Mouse (Mus musculus): ENCODE measurements around the gene Tchhl1. TPM values are rescaled to one million over a fixed set of nuclear protein-coding genes. Genes with fewer than 3 reads are reported as not detected.
"Not testable (repeated sequence)": the region's sequence is repeated elsewhere in the genome, so short reads cannot be mapped to it uniquely, and the experiment has no call there.

Tchhl1 gene
- polyA plus RNA-seq, 1 experiment from 2014 or later: not detected

DNA sequence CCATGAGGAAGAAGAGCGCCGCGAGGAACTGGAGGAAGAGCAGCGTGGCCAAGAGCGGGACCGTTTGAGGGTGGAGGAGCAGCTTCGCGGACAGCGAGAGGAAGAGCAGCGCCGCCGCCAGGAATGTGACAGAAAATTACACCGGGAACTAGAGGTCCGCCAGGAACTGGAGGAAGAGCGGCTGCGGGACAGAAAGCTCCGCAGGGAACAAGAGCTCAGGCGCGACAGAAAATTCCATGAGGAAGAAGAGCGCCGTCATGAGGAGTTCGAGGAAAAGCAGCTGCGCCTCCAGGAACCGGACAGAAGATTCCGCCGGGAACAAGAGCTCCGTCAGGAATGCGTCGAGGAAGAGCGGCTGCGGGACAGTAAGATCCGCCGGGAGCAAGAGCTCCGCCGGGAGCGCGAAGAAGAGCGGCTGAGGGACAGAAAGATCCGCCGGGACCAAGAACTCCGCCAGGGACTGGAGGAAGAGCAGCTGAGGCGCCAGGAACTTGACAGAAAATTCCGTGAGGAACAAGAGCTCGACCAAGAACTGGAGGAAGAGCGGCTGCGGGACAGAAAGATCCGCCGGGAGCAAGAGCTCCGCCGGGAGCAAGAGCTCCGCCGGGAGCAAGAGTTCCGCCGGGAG lies 22.3 kb upstream of the Tchhl1 start:
- no peaks in the 10 kb centered on the region for H3K36me3 ChIP-seq (ENCODE audit: insufficient read depth)
- no peaks in the 10 kb centered on the region; the same call in none of the 2 replicates for H3K4me1 ChIP-seq (ENCODE audit: insufficient read depth)
- TF ChIP-seq CTCF (IDR thresholded peaks at IDR 0.05; ENCODE audit: low read depth): peak; percentile 23
- H3K27me3 ChIP-seq (ENCODE audit: insufficient read depth, low read length): peaks cover 31% of the 10 kb centered on the region
- peak overlapping the region; percentile 49 for H3K4me3 ChIP-seq (ENCODE audit: low read depth, low read length)
- no peak for ATAC-seq (ENCODE audit: insufficient read depth)
- no peaks in the 10 kb centered on the region for H3K9me3 ChIP-seq (ENCODE audit: low read depth, low read length)
- peak; percentile 75 for DNase-seq
- no peak overlapping the region for H3K27ac ChIP-seq (ENCODE audit: low read depth)
- peak overlapping the region; percentile 46 for H3K9ac ChIP-seq
- H3K4me2 ChIP-seq: peak overlapping the region; percentile 87
- under 1% methylated on average over 54 of the region's 54 CpGs for WGBS

DNA sequence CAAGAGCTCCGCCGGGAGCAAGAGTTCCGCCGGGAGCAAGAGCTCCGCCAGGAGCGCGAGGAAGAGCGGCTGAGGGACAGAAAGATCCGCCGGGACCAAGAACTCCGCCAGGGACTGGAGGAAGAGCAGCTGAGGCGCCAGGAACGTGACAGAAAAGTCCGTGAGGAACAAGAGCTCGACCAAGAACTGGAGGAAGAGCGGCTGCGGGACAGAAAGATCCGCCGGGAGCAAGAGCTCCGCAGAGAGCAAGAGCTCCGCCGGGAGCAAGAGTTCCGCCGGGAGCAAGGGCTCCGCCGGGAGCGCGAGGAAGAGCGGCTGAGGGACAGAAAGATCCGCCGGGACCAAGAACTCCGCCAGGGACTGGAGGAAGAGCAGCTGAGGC lies 21.8 kb upstream of the Tchhl1 start:
- H3K4me1 ChIP-seq (ENCODE audit: insufficient read depth); H3K36me3 ChIP-seq (ENCODE audit: insufficient read depth); H3K9me3 ChIP-seq (ENCODE audit: low read depth, low read length); ATAC-seq (ENCODE audit: insufficient read depth): not testable (repeated sequence)
- Histone ChIP-seq H3K4me2 (peak overlapping the region; percentile 87), H3K27ac (ENCODE audit: low read depth) (0 out of 2 replicates have a peak overlapping the region, but pooled peaks have one; percentile 24), H3K27me3 (ENCODE audit: insufficient read depth, low read length) (peaks cover 31% of the 10 kb centered on the region), H3K9ac (peak overlapping the region; percentile 38), H3K4me3 (ENCODE audit: low read depth, low read length) (peak overlapping the region; percentile 49)
- under 1% methylated on average over 32 of the region's 32 CpGs for WGBS
- peak; percentile 61 for DNase-seq

DNA sequence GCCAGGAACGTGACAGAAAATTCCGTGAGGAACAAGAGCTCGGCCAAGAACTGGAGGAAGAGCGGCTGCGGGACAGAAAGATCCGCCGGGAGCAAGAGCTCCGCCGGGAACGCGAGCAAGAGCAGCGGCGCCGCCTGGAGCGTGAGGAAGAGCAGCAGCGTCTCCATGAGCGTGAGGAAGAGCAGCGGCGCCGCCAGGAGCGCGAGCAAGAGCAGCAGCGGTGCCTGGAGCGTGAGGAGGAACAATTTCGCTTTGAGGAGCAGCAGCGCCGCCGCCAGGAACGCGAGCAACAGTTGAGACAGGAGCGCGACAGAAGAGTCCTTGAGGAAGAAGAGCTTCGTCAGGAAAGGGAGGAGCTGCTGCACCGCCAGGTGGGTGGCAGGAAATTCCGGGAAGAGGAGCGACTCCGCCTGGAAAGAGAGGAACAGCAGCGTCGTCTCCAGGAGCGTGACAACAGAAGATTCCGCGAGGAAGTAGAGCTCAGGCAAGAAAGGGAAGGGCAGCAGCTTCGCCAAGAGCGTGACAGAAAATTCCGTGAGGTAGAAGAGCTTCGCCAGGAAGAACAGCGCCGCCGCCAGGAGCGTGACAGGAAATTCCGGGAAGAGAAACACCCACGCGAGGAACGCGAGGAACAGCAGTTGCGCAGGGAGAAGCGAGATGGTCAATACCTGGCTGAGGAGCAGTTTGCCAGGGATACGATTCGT lies 21.3 kb upstream of the Tchhl1 start:
- peak; percentile 59 for ATAC-seq (ENCODE audit: insufficient read depth)
- peak; percentile 48 for TF ChIP-seq CTCF (IDR thresholded peaks at IDR 0.05; ENCODE audit: low read depth)

DNA sequence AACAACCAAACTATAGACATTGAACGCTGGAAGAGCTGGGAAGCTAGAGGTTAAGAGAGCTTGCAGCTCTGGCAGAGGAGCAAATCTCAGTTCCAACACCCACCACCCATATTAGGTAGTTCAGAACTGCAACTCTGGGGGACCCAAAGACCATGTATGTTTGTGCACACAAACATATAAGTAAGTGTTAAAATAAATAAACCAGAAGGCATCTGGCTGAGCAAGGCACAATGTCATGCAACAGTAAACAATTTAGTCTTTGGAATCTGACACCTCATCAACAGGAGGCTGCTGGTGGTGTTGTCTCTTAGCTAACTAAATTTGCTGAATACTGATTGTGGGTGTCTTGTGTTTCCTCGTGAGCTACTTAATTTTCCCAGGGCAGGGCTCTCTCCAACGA lies 2.0 kb upstream of the Tchhl1 start:
- TF ChIP-seq CTCF (IDR thresholded peaks at IDR 0.05; ENCODE audit: low read depth): no peak
- H3K36me3 ChIP-seq (ENCODE audit: insufficient read depth): no peaks in the 10 kb centered on the region
- H3K9ac ChIP-seq: no peak overlapping the region
- H3K27me3 ChIP-seq (ENCODE audit: insufficient read depth, low read length): no peaks in the 10 kb centered on the region
- no peak overlapping the region for H3K27ac ChIP-seq (ENCODE audit: low read depth)
- H3K4me2 ChIP-seq: no peak overlapping the region
- ATAC-seq (ENCODE audit: insufficient read depth): peak; percentile 87
- H3K4me1 ChIP-seq (ENCODE audit: insufficient read depth): no peaks in the 10 kb centered on the region
- H3K4me3 ChIP-seq (ENCODE audit: low read depth, low read length): no peak overlapping the region
- no peaks in the 10 kb centered on the region for H3K9me3 ChIP-seq (ENCODE audit: low read depth, low read length)
- peak; percentile 73 for DNase-seq
- 43% methylated on average over 3 of the region's 3 CpGs for WGBS

More for the DNA sequence above, 21.3 kb upstream of the Tchhl1 start:
- no peaks in the 10 kb centered on the region for H3K9me3 ChIP-seq (ENCODE audit: low read depth, low read length)
- H3K4me2 ChIP-seq: peak overlapping the region; percentile 87
- no peaks in the 10 kb centered on the region; the same call in none of the 2 replicates for H3K4me1 ChIP-seq (ENCODE audit: insufficient read depth)
- WGBS: under 1% methylated on average over 59 of the region's 59 CpGs
- peak overlapping the region; percentile 38 for H3K9ac ChIP-seq
- DNase-seq: peak; percentile 85
- H3K27ac ChIP-seq (ENCODE audit: low read depth): 0 out of 2 replicates have a peak overlapping the region, but pooled peaks have one; percentile 24
- H3K4me3 ChIP-seq (ENCODE audit: low read depth, low read length): peak overlapping the region; percentile 49
- H3K36me3 ChIP-seq (ENCODE audit: insufficient read depth): no peaks in the 10 kb centered on the region
- H3K27me3 ChIP-seq (ENCODE audit: insufficient read depth, low read length): peaks cover 29% of the 10 kb centered on the region

DNA sequence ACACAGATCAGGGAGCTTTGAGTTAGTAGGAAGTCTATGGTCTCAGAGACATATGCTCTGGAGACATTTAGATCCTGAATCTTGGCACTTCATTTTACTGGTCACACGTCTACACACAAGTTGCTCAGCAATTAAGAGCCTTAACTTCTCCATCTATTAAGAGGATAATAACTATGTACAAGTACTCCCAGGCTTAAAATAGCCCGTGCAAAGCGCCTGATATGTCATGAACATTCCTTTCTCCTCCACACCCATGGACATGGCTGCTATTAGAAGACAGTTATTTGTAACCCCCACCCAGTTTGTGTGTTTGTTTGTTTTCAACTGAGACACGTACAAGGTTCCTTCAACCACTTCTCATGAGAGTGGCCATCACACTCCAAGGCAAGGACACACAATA lies 1.4 kb upstream of the Tchhl1 start:
- Histone ChIP-seq H3K36me3 (ENCODE audit: insufficient read depth) (no peaks in the 10 kb centered on the region), H3K9me3 (ENCODE audit: low read depth, low read length) (no peaks in the 10 kb centered on the region), H3K4me1 (ENCODE audit: insufficient read depth) (no peaks in the 10 kb centered on the region), H3K4me2 (no peak overlapping the region), H3K9ac (no peak overlapping the region), H3K27me3 (ENCODE audit: insufficient read depth, low read length) (no peaks in the 10 kb centered on the region), H3K4me3 (ENCODE audit: low read depth, low read length) (no peak overlapping the region), H3K27ac (ENCODE audit: low read depth) (no peak overlapping the region)
- DNase-seq: no peak
- TF ChIP-seq CTCF (IDR thresholded peaks at IDR 0.05; ENCODE audit: low read depth): no peak
- peak; percentile 35; the same call in 1 of the 2 replicates for ATAC-seq (ENCODE audit: insufficient read depth)
- WGBS: 65% methylated on average over 4 of the region's 4 CpGs

DNA sequence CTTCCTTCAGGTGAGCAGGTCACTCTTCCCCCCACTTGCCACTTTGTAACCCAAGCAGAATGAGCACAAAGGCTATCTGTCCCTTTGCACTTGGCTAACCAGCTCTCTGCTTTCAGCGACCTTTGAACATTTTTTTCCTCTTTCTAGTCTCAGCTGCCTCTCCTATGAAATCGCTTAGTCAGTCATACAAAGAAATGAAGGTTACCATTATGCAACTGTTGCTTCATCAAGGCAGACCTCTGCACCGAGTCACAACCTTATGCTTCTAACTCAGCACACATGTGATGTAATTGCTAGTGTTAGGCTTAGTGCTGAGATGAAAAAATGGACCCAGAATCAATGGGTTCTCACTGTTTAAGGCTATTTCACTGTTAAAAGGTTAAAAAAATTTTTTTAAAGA lies 1.1 kb downstream of the Tchhl1 start:
- H3K9me3 ChIP-seq (ENCODE audit: low read depth, low read length): no peaks in the 10 kb centered on the region
- no peak overlapping the region for H3K4me3 ChIP-seq (ENCODE audit: low read depth, low read length)
- no peak for ATAC-seq (ENCODE audit: insufficient read depth)
- no peak for TF ChIP-seq CTCF (IDR thresholded peaks at IDR 0.05; ENCODE audit: low read depth)
- no peaks in the 10 kb centered on the region for H3K36me3 ChIP-seq (ENCODE audit: insufficient read depth)
- H3K27ac ChIP-seq (ENCODE audit: low read depth): no peak overlapping the region
- no peak overlapping the region for H3K4me2 ChIP-seq
- H3K9ac ChIP-seq: no peak overlapping the region
- DNase-seq: no peak
- no peaks in the 10 kb centered on the region for H3K27me3 ChIP-seq (ENCODE audit: insufficient read depth, low read length)
- 72% methylated on average over 3 of the region's 3 CpGs for WGBS
- no peaks in the 10 kb centered on the region for H3K4me1 ChIP-seq (ENCODE audit: insufficient read depth)

- no peak overlapping the region for H3K4me2 ChIP-seq
- no peak overlapping the region for H3K9ac ChIP-seq
- TF ChIP-seq CTCF (IDR thresholded peaks at IDR 0.05; ENCODE audit: low read depth): no peak
- H3K4me3 ChIP-seq (ENCODE audit: low read depth, low read length): no peak overlapping the region
- no peaks in the 10 kb centered on the region for H3K36me3 ChIP-seq (ENCODE audit: insufficient read depth)
- ATAC-seq (ENCODE audit: insufficient read depth) (no peak), DNase-seq (peak; percentile 28)
- no peaks in the 10 kb centered on the region for H3K27me3 ChIP-seq (ENCODE audit: insufficient read depth, low read length)
- no peaks in the 10 kb centered on the region for H3K9me3 ChIP-seq (ENCODE audit: low read depth, low read length)
- H3K27ac ChIP-seq (ENCODE audit: low read depth): no peak overlapping the region
- WGBS: 79% methylated on average over 1 of the region's 1 CpGs
- H3K4me1 ChIP-seq (ENCODE audit: insufficient read depth): no peaks in the 10 kb centered on the region
Observed at GRCm38 (mm10) chr3:93480053-93480452, 11.5 kb downstream of the Tchhl1 start.

Data from lung, embryonic 14.5 days (tissue).